Mouse (Mus musculus) G1E (cell line): ENCODE results near the gene Cyb5d1.

Source experiments
- CTCF ChIP-seq: IDR thresholded peaks from 2 replicates; pipeline ENCODE4 v1.5.1; 2012; ENCODE audit warnings: low read depth, low read length, inconsistent platforms, mixed read lengths
- GATA1 ChIP-seq: IDR thresholded peaks from 2 replicates; pipeline ENCODE4 v1.6.1; 2012; ENCODE audit warnings: borderline replicate concordance, low read length, inconsistent platforms, mixed read lengths
- TAL1 ChIP-seq: conservative IDR thresholded peaks from 2 replicates; pipeline ENCODE4 v1.6.1; 2012; ENCODE audit warnings: low read depth, low read length, inconsistent platforms, mixed read lengths

GRCm38 (mm10) chr11:69411073-69411535 is 15.7 kb upstream of the Cyb5d1 start:
- TF ChIP-seq CTCF (no peak), TAL1 (no peak), GATA1 (no peak)
